Mouse (Mus musculus) E14TG2a.4 (cell line): ENCODE results near the gene Rabep1.
A peak's percentile ranks its signal among the peaks of the same experiment; 100 is the strongest.

Experiments used
- H3K27me3 ChIP-seq: 2 replicates; pipeline ENCODE4 v1.6.1; 2014; ENCODE audit warnings: low read length, control low read depth; ENCODE audit not compliant: insufficient read depth
- H3K36me3 ChIP-seq: 2 replicates; pipeline ENCODE4 v1.6.1; 2014; ENCODE audit warnings: low read length, control low read depth; ENCODE audit not compliant: insufficient read depth
- H3K4me1 ChIP-seq: replicated peaks from 2 replicates; pipeline ENCODE4 v1.6.1; 2014; ENCODE audit warnings: low read depth, low read length, control low read depth
- H3K4me3 ChIP-seq: replicated peaks from 2 replicates; pipeline ENCODE4 v1.5.1; 2014; ENCODE audit warnings: mild to moderate bottlenecking, low read length
- H3K9me3 ChIP-seq: 2 replicates; pipeline ENCODE4 v1.6.1; 2014; ENCODE audit warnings: low read length, control low read depth
- CTCF ChIP-seq: conservative IDR thresholded peaks from 2 replicates; pipeline ENCODE4 v1.5.1; 2014; ENCODE audit warnings: low read length
- NANOG ChIP-seq: IDR thresholded peaks from 2 replicates; pipeline ENCODE4 v1.6.1; 2014; ENCODE audit warnings: borderline replicate concordance, low read length, mixed read lengths
- POU5F1 ChIP-seq: IDR thresholded peaks from 2 replicates; pipeline ENCODE4 v1.6.1; 2014; ENCODE audit warnings: low read length, borderline replicate concordance

The Rabep1 gene

DNA sequence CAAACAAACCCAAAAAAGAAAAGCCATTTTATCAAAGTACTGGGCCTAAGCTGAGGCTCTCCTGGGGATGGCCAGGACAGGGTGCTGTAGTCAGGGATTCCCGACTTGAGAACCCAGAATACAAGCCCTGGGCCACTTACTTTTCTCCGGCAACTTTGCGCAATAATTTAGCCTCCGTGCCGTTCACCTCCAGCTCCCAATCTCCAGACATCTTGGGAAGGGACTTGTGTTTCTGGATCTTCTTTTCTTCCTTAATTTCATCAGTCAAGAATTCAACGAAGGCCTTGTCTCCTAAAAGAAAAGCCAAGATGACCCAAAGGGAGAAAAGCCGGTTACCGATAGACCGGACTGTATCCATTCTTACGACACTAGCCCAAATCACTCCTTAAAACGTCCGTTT is 137.5 kb downstream of the Rabep1 start:
- Histone ChIP-seq H3K9me3 (no peaks in the 10 kb centered on the region), H3K36me3 (peaks cover 82% of the 10 kb centered on the region), H3K27me3 (no peaks in the 10 kb centered on the region), H3K4me1 (peaks cover 57% of the 10 kb centered on the region), H3K4me3 (peak overlapping the region; percentile 97)
- no peak for TF ChIP-seq NANOG
- TF ChIP-seq CTCF: no peak
- TF ChIP-seq POU5F1: no peak

DNA sequence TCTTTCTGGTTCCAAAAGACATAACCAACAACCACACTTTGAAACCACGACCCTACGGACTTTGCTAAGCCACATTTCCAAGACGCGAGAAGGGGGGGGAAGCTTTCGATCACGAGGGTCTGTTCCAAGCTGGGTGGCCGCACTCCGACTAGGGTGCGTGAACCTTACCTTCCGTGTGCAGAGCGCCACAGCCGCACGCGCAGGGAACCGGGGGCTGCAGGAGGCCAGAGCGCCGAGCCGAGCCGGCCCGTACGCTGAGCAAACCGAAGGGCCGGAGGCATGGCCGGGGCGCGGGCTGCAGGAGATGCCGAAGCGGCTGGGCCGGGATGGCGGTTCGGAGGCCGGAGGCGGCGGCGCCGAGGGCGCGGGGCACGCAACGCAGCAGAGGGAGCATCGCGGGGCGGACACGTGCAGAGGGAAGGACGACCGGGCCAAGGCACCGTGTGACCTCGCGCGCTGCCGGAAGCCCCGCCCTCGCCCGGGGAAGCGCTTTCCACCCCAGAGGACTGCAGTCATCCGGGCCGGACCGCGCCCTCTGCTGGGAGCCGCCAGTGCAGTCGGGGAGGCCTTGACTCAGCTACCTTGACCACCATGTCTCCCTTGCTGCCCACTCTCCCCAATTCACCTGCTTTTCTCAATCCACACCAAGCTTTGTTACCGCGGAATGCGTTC is 138.1 kb downstream of the Rabep1 start, which contains the start of gene C1qbp:
Gene C1qbp, minus strand, starts transcription at position 470 of the 672 bp plus-strand sequence.
- peak within 1 kb of the TSS; percentile 97 for H3K4me3 ChIP-seq
- peaks cover 82% of the 10 kb centered on the region for H3K36me3 ChIP-seq
- peak; percentile 40 for TF ChIP-seq CTCF
- no peak for TF ChIP-seq NANOG
- no peaks in the 10 kb centered on the region for H3K9me3 ChIP-seq
- peaks cover 56% of the 10 kb centered on the region for H3K4me1 ChIP-seq
- H3K27me3 ChIP-seq: no peaks in the 10 kb centered on the region
